In the genomic region with DNA sequence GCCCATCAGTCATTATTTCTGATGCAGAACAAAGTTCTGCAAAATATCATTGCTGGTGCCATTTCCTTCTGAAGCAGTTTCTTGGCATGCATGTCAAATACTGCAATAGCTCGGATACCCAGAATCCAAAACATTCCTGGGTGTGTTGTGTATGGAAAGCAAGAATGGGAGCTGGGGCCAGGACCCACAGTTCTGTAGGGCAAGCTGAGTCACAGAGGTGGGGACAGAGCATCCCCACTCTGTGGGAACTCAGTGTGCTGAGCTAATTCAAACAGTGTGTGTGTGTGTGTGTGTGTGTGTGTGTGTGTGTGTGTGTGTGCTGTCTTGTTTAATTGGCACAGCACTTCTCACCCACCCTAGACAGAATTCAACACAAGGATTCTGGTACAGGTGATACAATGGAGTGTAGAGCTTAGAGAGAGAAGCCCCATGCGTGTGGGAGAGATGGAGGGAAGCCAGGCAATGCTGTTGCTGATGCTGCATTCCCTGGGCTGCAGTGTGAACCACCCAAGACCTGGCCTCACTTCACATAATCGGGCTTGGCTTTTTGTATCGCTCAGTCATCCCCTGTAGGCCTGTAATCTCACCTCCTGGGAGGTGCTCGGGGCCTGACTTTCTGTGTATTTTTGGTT, we compare ENCODE assay signal across 21 mouse cellular contexts.
DNase-seq lines count a peak whose midpoint lies in the region; ATAC-seq and TF ChIP-seq lines count a peak whose summit lies in the region.
"Had no signal": no experiment of that assay in that cellular context is flagged by ENCODE, and none has a peak within 500 bp of the region (broad histone marks: within the 10 kb centered on the region; RNA-seq: fewer than 3 reads in every experiment).

No protein-coding gene starts in this region.

- H3K4me3 ChIP-seq in heart, embryonic 10.5 days, result no peak overlapping the region
- no peak overlapping the region for H3K4me3 ChIP-seq in kidney, embryonic 15.5 days (replicated peaks)
- no peak overlapping the region for H3K4me3 ChIP-seq in midbrain, embryonic 13.5 days (replicated peaks)
- H3K4me3 ChIP-seq in midbrain, embryonic 11.5 days (ENCODE audit: low read depth, low read length), result no peak overlapping the region
- H3K4me3 ChIP-seq in olfactory bulb, adult 2 months (ENCODE audit: insufficient read depth, low read depth, low read length), result no peak overlapping the region
- H3K4me3 ChIP-seq in liver, embryonic 12.5 days, result no peak overlapping the region
- H3K4me3 ChIP-seq: forebrain, embryonic 15.5 days; hindbrain, embryonic 13.5 days; liver, embryonic 13.5 days; lung, embryonic 15.5 days had no signal

- DNase-seq in heart, embryonic 10.5 days (ENCODE audit: low spot score), result no peak
- DNase-seq in heart, postnatal 14 days, result no peak
- no peak for DNase-seq in kidney, adult 9 months
- no peak for DNase-seq in midbrain, embryonic 11.5 days (ENCODE audit: low spot score, missing footprints)
- DNase-seq: adrenal gland, postnatal 36 days; cerebellum, adult 18-20 months; cerebellum, postnatal 36 days; gastrocnemius, postnatal 36 days; kidney, adult 2 months; layer of hippocampus, postnatal 36 days; liver, embryonic 13.5 days had no signal

- H3K36me3 ChIP-seq in heart, embryonic 10.5 days, result no peaks in the 10 kb centered on the region
- no peaks in the 10 kb centered on the region for H3K36me3 ChIP-seq in kidney, embryonic 15.5 days
- no peaks in the 10 kb centered on the region for H3K36me3 ChIP-seq in midbrain, embryonic 13.5 days
- H3K36me3 ChIP-seq in midbrain, embryonic 11.5 days (ENCODE audit: control insufficient read depth, insufficient read depth, low read length), result no peaks in the 10 kb centered on the region
- no peaks in the 10 kb centered on the region for H3K36me3 ChIP-seq in liver, embryonic 12.5 days
- H3K36me3 ChIP-seq: forebrain, embryonic 15.5 days; G1E; hindbrain, embryonic 13.5 days; liver, embryonic 13.5 days; lung, embryonic 15.5 days had no signal

- no peak overlapping the region for H3K9ac ChIP-seq in kidney, embryonic 15.5 days
- H3K9ac ChIP-seq in midbrain, embryonic 13.5 days (replicated peaks), result no peak overlapping the region
- H3K9ac ChIP-seq in midbrain, embryonic 11.5 days (ENCODE audit: low read length), result no peak overlapping the region
- H3K9ac ChIP-seq in liver, embryonic 12.5 days, result no peak overlapping the region
- H3K9ac ChIP-seq: liver, embryonic 13.5 days; lung, embryonic 15.5 days had no signal

- TF ChIP-seq CTCF in olfactory bulb, adult 2 months (IDR thresholded peaks at IDR 0.05; ENCODE audit: insufficient read depth, low read depth, low read length), result no peak

- peaks cover 68% of the 10 kb centered on the region for H3K4me1 ChIP-seq in heart, embryonic 10.5 days
- peaks cover 69% of the 10 kb centered on the region for H3K4me1 ChIP-seq in kidney, embryonic 15.5 days
- peaks cover 27% of the 10 kb centered on the region for H3K4me1 ChIP-seq in midbrain, embryonic 13.5 days (replicated peaks)
- peaks cover 10% of the 10 kb centered on the region for H3K4me1 ChIP-seq in midbrain, embryonic 11.5 days (ENCODE audit: control insufficient read depth, insufficient read depth, low read length)
- H3K4me1 ChIP-seq in olfactory bulb, adult 2 months (ENCODE audit: control insufficient read depth, insufficient read depth, low read length), result peaks cover 27% of the 10 kb centered on the region
- H3K4me1 ChIP-seq in liver, embryonic 12.5 days, result no peaks in the 10 kb centered on the region
- H3K4me1 ChIP-seq: liver, embryonic 13.5 days had no signal

- no peak overlapping the region for H3K4me2 ChIP-seq in kidney, embryonic 15.5 days
- H3K4me2 ChIP-seq in midbrain, embryonic 13.5 days (replicated peaks), result no peak overlapping the region
- no peak overlapping the region for H3K4me2 ChIP-seq in midbrain, embryonic 11.5 days
- H3K4me2 ChIP-seq in liver, embryonic 12.5 days, result no peak overlapping the region
- H3K4me2 ChIP-seq: liver, embryonic 13.5 days; lung, embryonic 15.5 days had no signal

- no peak for ATAC-seq in kidney, embryonic 15.5 days (replicated peaks; ENCODE audit: low FRiP score)
- ATAC-seq in midbrain, embryonic 13.5 days, result 0 out of 2 replicates have a peak, but pooled peaks have one; percentile 16
- ATAC-seq in midbrain, embryonic 11.5 days (ENCODE audit: low FRiP score), result no peak
- no peak for ATAC-seq in liver, embryonic 12.5 days
- ATAC-seq: inflammation-experienced regulatory T-cells, adult 6 months had no signal

- WGBS in heart, embryonic 10.5 days, result 53% methylated on average over 5 of the region's 5 CpGs
- 64% methylated on average over 5 of the region's 5 CpGs for WGBS in kidney, embryonic 15.5 days
- WGBS in midbrain, embryonic 13.5 days, result 78% methylated on average over 5 of the region's 5 CpGs
- WGBS in midbrain, embryonic 11.5 days, result 74% methylated on average over 5 of the region's 5 CpGs
- 67% methylated on average over 5 of the region's 5 CpGs for WGBS in olfactory bulb, adult 2 months
- WGBS in liver, embryonic 12.5 days (ENCODE audit: insufficient replicate concordance), result 69% methylated on average over 5 of the region's 5 CpGs

- H3K27ac ChIP-seq in heart, embryonic 10.5 days, result peak overlapping the region; percentile 89
- peak overlapping the region; percentile 79; the same call in 1 of the 2 replicates for H3K27ac ChIP-seq in kidney, embryonic 15.5 days
- H3K27ac ChIP-seq in midbrain, embryonic 13.5 days, result no peak overlapping the region
- H3K27ac ChIP-seq in midbrain, embryonic 11.5 days (ENCODE audit: low read depth, low read length), result no peak overlapping the region
- peak overlapping the region; percentile 84 for H3K27ac ChIP-seq in olfactory bulb, adult 2 months (ENCODE audit: insufficient read depth, low read depth, low read length)
- H3K27ac ChIP-seq in liver, embryonic 12.5 days, result no peak overlapping the region
- H3K27ac ChIP-seq: hindbrain, embryonic 13.5 days; liver, embryonic 13.5 days; lung, embryonic 15.5 days; stomach, postnatal 0 days had no signal

- H3K27me3 ChIP-seq in heart, embryonic 10.5 days (ENCODE audit: insufficient read depth, poor library complexity, severe bottlenecking), result no peaks in the 10 kb centered on the region
- peaks cover 37% of the 10 kb centered on the region for H3K27me3 ChIP-seq in kidney, embryonic 15.5 days
- H3K27me3 ChIP-seq in midbrain, embryonic 13.5 days, result peaks cover 36% of the 10 kb centered on the region; the same call in 1 of the 2 replicates
- 0 out of 2 replicates have a peak, but pooled peaks cover 3% of the 10 kb centered on the region for H3K27me3 ChIP-seq in midbrain, embryonic 11.5 days (ENCODE audit: control insufficient read depth, insufficient read depth, low read length)
- no peaks in the 10 kb centered on the region for H3K27me3 ChIP-seq in liver, embryonic 12.5 days (replicated peaks)
- H3K27me3 ChIP-seq: forebrain, embryonic 15.5 days; liver, embryonic 13.5 days had no signal

- no peak for TF ChIP-seq POLR2A in olfactory bulb, adult 2 months (IDR thresholded peaks at IDR 0.05; ENCODE audit: insufficient read depth, low read depth, low read length)

- H3K9me3 ChIP-seq in heart, embryonic 10.5 days, result no peaks in the 10 kb centered on the region
- no peaks in the 10 kb centered on the region for H3K9me3 ChIP-seq in kidney, embryonic 15.5 days (replicated peaks)
- H3K9me3 ChIP-seq in midbrain, embryonic 13.5 days, result no peaks in the 10 kb centered on the region
- H3K9me3 ChIP-seq in midbrain, embryonic 11.5 days (ENCODE audit: control insufficient read depth, low read length), result no peaks in the 10 kb centered on the region
- no peaks in the 10 kb centered on the region for H3K9me3 ChIP-seq in liver, embryonic 12.5 days (replicated peaks)
- H3K9me3 ChIP-seq: forebrain, embryonic 15.5 days; hindbrain, embryonic 13.5 days; liver, embryonic 13.5 days; lung, embryonic 15.5 days had no signal

- intact Hi-C loops in heart, postnatal 14 days (cut with DNase I), result no loop called here

Comparison
In these comparisons a context has a peak if more than half of its experiments do, and no peak if none do; other contexts are left out.
1. H3K27ac ChIP-seq: peak in heart, embryonic 10.5 days (single experiment), kidney, embryonic 15.5 days (single experiment) and olfactory bulb, adult 2 months (single experiment); none in midbrain, embryonic 13.5 days (single experiment), midbrain, embryonic 11.5 days (single experiment) and liver, embryonic 12.5 days (single experiment).